Mouse (Mus musculus) erythroblast, embryonic 14.5 days (primary cell): Measurements from ENCODE around the gene Mrpl53. TPM values are rescaled to one million over a fixed set of nuclear protein-coding genes. Genes with fewer than 3 reads are reported as not detected.
A peak's percentile ranks its signal among the peaks of the same experiment; 100 is the strongest.

Experiments used
- H3K27me3 ChIP-seq: 2 replicates; pipeline ENCODE4 v1.6.1; 2012; ENCODE audit warnings: inconsistent platforms; ENCODE audit not compliant: control insufficient read depth
- H3K36me3 ChIP-seq: 2 replicates; pipeline ENCODE4 v1.6.1; 2012; ENCODE audit warnings: mild to moderate bottlenecking, inconsistent platforms; ENCODE audit not compliant: control insufficient read depth
- H3K4me1 ChIP-seq: 2 replicates; pipeline ENCODE4 v1.6.1; 2012; ENCODE audit warnings: inconsistent platforms; ENCODE audit not compliant: control insufficient read depth
- H3K4me3 ChIP-seq: replicated peaks from 2 replicates; pipeline ENCODE3; 2012; ENCODE audit warnings: moderate library complexity, mild to moderate bottlenecking, inconsistent platforms
- H3K9me3 ChIP-seq: 2 replicates; pipeline ENCODE4 v1.6.1; 2012; ENCODE audit warnings: low read length, inconsistent platforms, mixed read lengths; ENCODE audit not compliant: control insufficient read depth
- GATA1 ChIP-seq: IDR thresholded peaks from 2 replicates; pipeline ENCODE4 v1.6.1; 2012; ENCODE audit warnings: low read length, inconsistent platforms, mixed read lengths
- TAL1 ChIP-seq: IDR thresholded peaks from 3 replicates; pipeline ENCODE4 v1.6.1; 2012; ENCODE audit warnings: low read length, inconsistent platforms, mixed read lengths
- polyA plus RNA-seq: library from polyadenylated mRNA; stranded (reverse); fragments of >175 nt; gene quantifications from 2 replicates; pipeline ENCODE4 v1.2.3, GENCODE M21; 2012

Gene Mrpl53
- polyA plus RNA-seq: 12.3 and 12.8 TPM in 2 replicates

DNA sequence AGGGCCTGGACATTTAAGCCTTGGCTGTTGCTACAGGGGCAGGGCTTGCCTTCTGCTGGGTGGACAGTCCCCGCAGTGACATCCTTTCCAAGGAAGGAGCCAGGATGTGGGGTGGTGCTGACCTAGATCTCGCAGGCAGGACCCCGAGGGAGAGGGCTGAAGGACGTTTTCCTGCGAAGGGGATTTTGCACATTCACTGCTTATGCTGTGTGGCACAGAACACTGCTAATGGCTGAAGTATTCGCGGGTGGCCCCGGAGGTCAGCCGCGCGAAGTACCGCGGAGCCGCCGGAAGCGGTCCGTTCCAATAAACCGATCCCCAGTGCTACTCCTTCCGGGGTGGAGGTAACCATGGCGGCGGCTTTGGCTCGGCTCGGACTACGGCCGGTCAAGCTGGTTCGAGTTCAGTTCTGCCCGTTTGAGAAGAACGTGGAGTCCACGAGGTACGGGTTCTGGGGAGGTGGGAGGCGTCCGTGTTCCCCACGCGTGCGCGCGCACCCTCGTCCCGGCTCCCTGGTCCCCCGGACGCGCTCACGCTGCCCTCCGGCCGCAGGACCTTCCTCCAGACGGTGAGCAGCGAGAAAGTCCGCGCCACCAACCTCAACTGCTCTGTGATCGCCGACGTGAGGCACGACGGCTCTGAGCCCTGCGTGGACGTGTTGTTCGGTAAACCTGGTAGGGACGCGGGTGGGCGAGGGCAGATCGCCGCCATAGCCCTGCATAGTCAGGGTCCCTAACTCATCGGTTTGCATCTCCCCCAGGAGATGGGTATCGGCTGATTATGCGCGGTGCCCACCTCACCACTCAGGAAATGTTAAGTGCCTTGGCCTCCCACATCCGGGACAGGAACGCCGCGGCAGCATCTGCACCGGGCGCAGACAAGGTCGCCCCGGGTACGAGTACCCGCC, at the start of gene Mrpl53:
TSS of gene Mrpl53 (plus strand) at position 279 of the 907 bp plus-strand sequence.
- Histone ChIP-seq H3K4me3 (peak within 1 kb of the TSS; percentile 68), H3K27me3 (no peaks in the 10 kb centered on the region), H3K4me1 (peaks cover 53% of the 10 kb centered on the region), H3K9me3 (no peaks in the 10 kb centered on the region), H3K36me3 (peaks cover 70% of the 10 kb centered on the region)
- TF ChIP-seq GATA1 (no peak), TAL1 (no peak)

DNA sequence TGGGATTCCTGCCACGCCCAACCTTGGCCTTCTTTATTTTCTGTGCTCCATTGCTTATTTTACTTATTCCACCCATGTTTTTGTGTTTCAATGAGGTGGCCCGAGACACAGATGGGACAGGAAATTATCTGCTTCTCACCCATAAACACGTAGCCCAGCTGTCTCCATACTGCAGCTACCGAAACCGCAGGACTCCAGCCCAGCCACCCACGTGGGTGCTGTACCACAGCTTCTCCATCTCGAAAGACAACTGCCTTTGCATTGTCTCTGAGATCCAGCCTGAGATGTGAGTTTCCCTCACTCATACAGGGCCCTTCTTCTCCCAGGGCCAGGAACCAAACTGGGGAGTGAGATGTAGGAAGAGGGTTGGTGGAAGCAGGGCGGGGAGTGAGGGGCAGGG, 42.8 kb upstream of the Mrpl53 start:
- no peak overlapping the region for H3K4me3 ChIP-seq
- peaks cover 26% of the 10 kb centered on the region for H3K9me3 ChIP-seq
- peaks cover 19% of the 10 kb centered on the region for H3K4me1 ChIP-seq
- peaks cover 9% of the 10 kb centered on the region for H3K36me3 ChIP-seq
- TF ChIP-seq TAL1: no peak
- TF ChIP-seq GATA1: no peak
- peaks cover 100% of the 10 kb centered on the region for H3K27me3 ChIP-seq

DNA sequence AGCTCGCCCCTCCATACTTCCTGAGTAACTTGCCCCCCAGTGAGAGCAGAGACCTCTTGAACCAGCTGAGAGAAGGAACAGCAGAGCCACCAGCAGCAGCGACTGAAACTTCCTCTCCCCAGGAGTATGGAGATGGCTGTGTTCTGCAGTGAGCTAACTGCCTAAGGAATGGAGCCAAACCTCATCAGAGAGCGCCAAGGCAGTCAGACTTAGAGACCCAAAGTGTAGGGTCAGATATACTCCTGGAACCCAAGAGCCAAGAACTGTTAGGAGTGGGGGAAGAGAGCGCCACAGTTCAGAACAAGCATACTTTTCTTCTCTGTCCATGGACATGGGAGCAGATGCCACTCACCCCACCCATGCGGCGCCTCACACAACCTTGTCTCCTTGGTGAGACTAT, 42.4 kb upstream of the Mrpl53 start:
- Histone ChIP-seq H3K36me3 (peaks cover 5% of the 10 kb centered on the region; the same call in 1 of the 2 replicates), H3K27me3 (peaks cover 100% of the 10 kb centered on the region), H3K9me3 (peaks cover 31% of the 10 kb centered on the region), H3K4me3 (no peak overlapping the region), H3K4me1 (peaks cover 23% of the 10 kb centered on the region)
- TF ChIP-seq GATA1 (no peak), TAL1 (no peak)

DNA sequence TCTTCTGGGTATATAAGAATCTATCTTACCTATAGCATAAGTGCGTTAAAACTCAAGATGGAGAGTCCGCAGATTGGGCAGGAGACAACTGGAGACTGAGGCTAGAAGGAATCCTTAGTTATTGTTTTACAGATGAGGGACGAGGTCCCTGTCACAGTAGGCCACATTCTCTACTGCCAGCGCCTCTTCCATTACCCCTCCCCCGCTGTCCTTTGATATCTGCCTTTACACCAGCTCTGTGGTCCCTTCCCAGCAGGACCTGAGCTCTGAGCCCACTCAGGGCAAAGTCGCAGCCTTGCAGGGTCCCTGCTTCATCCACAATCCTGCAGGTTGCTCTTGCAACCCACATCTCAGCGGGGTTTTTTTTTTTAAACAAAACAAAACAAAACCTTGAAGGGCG, 40.6 kb upstream of the Mrpl53 start:
- TF ChIP-seq GATA1 (no peak), TAL1 (no peak)
- Histone ChIP-seq H3K36me3 (peaks cover 4% of the 10 kb centered on the region; the same call in 1 of the 2 replicates), H3K4me3 (no peak overlapping the region), H3K27me3 (peaks cover 100% of the 10 kb centered on the region), H3K4me1 (peaks cover 24% of the 10 kb centered on the region), H3K9me3 (peaks cover 31% of the 10 kb centered on the region)

DNA sequence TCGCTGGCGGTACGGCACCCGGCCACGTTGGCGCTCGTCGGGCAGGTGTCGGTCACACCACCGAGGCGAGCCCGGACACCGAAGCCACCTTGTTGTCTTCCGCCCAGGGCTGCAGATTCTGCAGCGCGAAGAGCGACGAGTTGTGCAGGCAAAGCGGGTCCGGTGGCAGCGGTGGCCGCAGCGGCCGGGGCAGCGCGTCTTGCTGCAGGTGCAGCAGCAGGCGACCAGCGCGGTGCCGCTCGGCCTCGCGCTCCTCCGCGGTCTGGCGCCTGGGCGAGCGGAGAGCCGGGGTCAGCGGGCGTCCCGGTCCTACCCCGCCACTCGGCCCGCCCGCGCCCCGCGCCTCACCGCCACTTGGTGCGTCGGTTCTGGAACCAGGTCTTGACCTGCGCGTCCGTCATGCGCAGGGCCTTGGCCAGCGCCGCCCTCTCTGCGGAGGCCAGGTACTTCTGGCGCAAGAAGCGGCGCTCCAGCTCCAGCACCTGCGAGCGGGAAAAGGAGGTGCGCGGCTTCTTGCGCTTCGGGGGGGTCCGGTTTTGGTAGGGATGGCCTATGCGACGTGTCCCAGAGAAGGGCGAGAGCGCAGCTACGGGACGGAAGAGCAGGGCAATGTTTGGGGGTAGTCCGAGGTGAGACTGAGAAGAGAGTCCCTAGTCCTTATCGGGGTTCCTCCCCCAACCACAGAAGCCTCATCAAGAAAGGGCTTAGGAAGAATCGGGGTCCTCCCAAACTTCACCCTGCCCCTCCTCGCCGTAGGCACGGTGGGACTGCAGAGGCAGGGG, 39.9 kb upstream of the Mrpl53 start:
- TF ChIP-seq TAL1 (no peak), GATA1 (no peak)
- Histone ChIP-seq H3K27me3 (peaks cover 100% of the 10 kb centered on the region), H3K4me3 (no peak overlapping the region), H3K9me3 (peaks cover 31% of the 10 kb centered on the region), H3K4me1 (peaks cover 24% of the 10 kb centered on the region), H3K36me3 (peaks cover 4% of the 10 kb centered on the region; the same call in 1 of the 2 replicates)

DNA sequence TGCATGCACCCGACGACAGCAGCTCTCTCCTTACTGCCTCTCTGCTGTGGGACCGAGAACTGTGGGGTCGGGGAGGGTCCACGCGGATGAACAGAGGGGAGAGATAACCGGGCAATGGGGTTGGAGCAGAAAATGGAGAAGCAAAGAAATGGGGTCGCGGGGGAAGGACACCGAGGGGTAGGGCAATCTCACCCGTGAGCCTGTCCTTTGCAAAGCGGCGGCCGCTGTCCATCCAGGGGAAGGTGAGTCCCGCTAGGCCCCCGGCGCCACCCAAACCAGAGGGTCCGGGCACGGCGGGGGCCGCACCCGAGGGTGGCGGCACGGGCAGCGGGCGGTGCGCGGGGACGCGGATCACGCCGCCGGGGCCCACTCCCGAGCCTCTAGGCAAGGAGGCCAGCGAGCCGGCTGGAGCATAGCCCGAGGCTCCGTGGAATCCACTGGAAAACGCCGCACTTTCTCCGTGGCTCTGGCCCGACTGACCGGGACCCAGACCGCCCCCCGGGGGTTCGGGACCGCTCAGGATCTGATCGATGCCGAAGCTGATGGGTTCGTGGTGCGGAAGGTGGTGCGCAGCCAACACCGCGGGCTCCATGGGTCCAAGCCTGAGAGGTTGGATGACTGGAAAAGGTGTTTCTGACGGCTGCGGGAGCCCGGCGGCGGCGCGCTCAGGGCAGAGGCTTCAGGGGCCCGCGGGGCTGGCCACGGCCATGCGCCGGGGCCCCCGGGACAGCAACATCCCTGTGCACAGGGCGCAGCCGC, 39.2 kb upstream of the Mrpl53 start:
- TF ChIP-seq GATA1 (no peak), TAL1 (no peak)
- peaks cover 31% of the 10 kb centered on the region for H3K9me3 ChIP-seq
- H3K4me1 ChIP-seq: peaks cover 24% of the 10 kb centered on the region
- peaks cover 4% of the 10 kb centered on the region; the same call in 1 of the 2 replicates for H3K36me3 ChIP-seq
- H3K4me3 ChIP-seq: no peak overlapping the region
- peaks cover 100% of the 10 kb centered on the region for H3K27me3 ChIP-seq

DNA sequence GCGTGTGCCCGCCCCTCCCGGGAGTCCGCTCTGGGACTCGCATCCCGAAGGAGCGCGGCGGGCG, 38.8 kb upstream of the Mrpl53 start, which contains the start of gene Tlx2:
TSS of gene Tlx2 (minus strand) at position 47 of the 64 bp plus-strand sequence.
- peaks cover 4% of the 10 kb centered on the region; the same call in 1 of the 2 replicates for H3K36me3 ChIP-seq
- peaks cover 24% of the 10 kb centered on the region for H3K4me1 ChIP-seq
- peaks cover 31% of the 10 kb centered on the region for H3K9me3 ChIP-seq
- peaks cover 100% of the 10 kb centered on the region for H3K27me3 ChIP-seq
- H3K4me3 ChIP-seq: no peak within 1 kb of the TSS
- TF ChIP-seq GATA1 (no peak), TAL1 (no peak)

DNA sequence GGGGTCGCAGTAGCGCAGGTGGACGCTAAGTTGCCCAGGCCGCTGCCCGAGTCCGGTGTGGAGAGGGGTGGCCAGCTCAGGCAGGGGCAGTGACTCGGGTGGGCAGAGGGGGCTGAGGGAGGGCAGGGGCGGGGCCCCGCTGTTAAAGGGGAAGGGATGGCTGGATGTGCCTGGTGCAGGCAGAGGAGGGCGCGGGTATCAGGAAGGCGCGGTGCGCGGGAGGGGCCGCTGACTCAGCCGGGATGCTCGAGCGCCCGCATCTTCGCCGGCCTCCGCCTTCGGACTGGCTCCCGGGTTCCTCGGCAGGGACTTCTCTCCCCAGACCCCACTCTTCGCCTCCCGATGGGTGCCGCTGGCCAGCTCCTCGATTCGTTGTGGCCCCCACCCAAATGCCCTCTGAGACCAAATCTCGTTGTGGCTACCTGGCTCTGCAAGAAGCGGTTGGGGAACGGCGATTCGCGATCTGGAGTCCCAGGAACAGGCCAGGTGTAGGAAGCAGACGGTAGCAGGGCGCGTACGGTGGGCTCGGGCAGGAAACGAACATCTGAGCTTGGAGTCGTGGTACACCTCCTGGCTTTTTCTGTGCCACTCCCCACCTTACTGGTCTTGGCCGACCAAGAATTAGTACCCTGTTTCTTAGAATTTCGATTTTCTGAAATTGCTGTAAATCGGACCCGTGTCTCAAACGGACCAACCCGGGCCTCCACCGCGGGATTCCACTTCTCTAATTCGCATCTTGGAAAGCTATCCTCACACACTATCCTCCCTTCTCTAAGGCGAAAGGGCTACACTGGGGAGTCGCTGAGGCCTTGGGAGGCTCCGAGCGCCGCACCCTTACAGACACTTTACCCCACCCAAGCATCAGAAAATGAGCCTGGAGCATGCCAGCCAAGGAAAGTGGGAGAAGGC, 38.3 kb upstream of the Mrpl53 start:
- TF ChIP-seq GATA1 (no peak), TAL1 (no peak)
- no peak overlapping the region for H3K4me3 ChIP-seq
- peaks cover 31% of the 10 kb centered on the region for H3K9me3 ChIP-seq

More for the DNA sequence above, 38.3 kb upstream of the Mrpl53 start:
- H3K27me3 ChIP-seq: peaks cover 100% of the 10 kb centered on the region
- H3K36me3 ChIP-seq: peaks cover 4% of the 10 kb centered on the region; the same call in 1 of the 2 replicates
- peaks cover 24% of the 10 kb centered on the region for H3K4me1 ChIP-seq
